Mouse (Mus musculus) kidney, adult 2 months (tissue): ENCODE measurements at regions not wholly inside any gene's neighbourhood (a gene's known extent, or its start where the extent isn't known, plus 50 kb on each side); places are given as distances from the start of the nearest gene placed in this dataset.
A peak's percentile ranks its signal among the peaks of the same experiment; 100 is the strongest.

Experiments used
- CTCF ChIP-seq: fragments of 200-500 bp; conservative IDR thresholded peaks from 2 replicates; pipeline ENCODE4 v1.5.1; 2011; ENCODE audit warnings: low read depth, mild to moderate bottlenecking, control low read depth, low read length, moderate library complexity, mixed read lengths; ENCODE audit not compliant: insufficient read depth, insufficient read length
- POLR2A ChIP-seq: fragments of 200-500 bp; IDR thresholded peaks from one replicate; pipeline ENCODE4 v1.6.1; 2011; ENCODE audit warnings: low read depth, low read length, control low read depth

- TF ChIP-seq CTCF, result peak; percentile 79
- no peak for TF ChIP-seq POLR2A
These were observed 281.2 kb upstream of the Jmjd1c start for GRCm38 (mm10) chr10:66814565-66815201.
